Mouse (Mus musculus): ENCODE measurements around the gene Actr2. TPM values are rescaled to one million over a fixed set of nuclear protein-coding genes. Genes with fewer than 3 reads are reported as not detected.

Gene Actr2
- polyA plus RNA-seq, 1 experiment from 2014 or later = 173 TPM

DNA sequence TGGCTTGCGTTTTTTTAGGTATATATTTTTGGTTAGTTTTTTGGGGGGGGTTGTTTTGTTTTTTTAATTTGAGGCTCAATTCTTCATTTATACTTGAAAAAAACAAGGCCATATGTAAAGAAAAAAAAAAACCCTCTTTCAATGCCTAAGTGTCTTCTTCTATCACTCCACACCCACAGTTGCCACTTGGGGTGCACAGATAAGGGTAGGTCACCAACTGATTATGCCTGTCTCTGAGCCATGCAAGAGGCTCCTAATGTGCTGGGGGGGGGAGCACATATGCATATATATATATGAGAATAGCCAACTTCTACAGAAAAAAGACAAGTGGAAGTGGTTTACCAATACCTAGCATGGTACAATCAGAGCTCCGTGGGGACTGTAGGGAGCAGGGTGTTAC lies 90.3 kb downstream of the Actr2 start:
- Histone ChIP-seq H3K4me3 (no peak overlapping the region), H3K27me3 (replicated peaks) (no peaks in the 10 kb centered on the region), H3K27ac (no peak overlapping the region), H3K9me3 (peaks cover 25% of the 10 kb centered on the region), H3K4me1 (no peaks in the 10 kb centered on the region), H3K9ac (no peak overlapping the region), H3K36me3 (replicated peaks) (peaks cover 41% of the 10 kb centered on the region), H3K4me2 (no peak overlapping the region)
- 78% methylated on average over 2 of the region's 2 CpGs for WGBS
- ATAC-seq (replicated peaks) = no peak

- Histone ChIP-seq H3K9me3 (peaks cover 25% of the 10 kb centered on the region), H3K36me3 (replicated peaks) (peaks cover 46% of the 10 kb centered on the region), H3K9ac (no peak overlapping the region), H3K4me1 (no peaks in the 10 kb centered on the region), H3K4me2 (no peak overlapping the region), H3K4me3 (no peak overlapping the region), H3K27me3 (replicated peaks) (no peaks in the 10 kb centered on the region), H3K27ac (no peak overlapping the region)
- WGBS = 98% methylated on average over 35 of the region's 35 CpGs
- no peak for ATAC-seq (replicated peaks)
Observed at GRCm38 (mm10) chr11:20020720-20021119, 92.0 kb downstream of the Actr2 start.

DNA sequence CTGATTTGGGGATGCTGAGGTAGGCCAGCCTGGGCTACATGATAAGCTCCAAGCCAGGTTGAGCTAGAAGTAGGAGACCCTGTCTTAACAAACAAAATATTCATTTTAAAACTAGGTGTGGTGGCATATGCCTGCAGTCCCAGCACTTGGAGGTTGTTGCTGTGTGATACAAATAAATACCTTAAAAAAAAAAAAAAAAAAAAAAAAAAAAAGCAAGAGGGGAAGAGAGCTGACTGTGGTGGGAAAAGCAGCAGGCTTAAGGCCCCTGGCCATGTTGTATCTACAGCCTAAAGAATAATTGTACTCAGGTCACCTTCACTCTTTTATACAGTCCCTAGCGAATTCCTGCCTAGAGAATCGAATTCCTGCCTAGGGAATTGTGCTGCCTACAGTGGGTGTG lies 93.8 kb downstream of the Actr2 start:
- H3K4me2 ChIP-seq = no peak overlapping the region
- H3K4me3 ChIP-seq = no peak overlapping the region
- H3K9ac ChIP-seq = no peak overlapping the region
- peaks cover 25% of the 10 kb centered on the region for H3K9me3 ChIP-seq
- H3K4me1 ChIP-seq = no peaks in the 10 kb centered on the region
- no peaks in the 10 kb centered on the region for H3K27me3 ChIP-seq (replicated peaks)
- H3K36me3 ChIP-seq (replicated peaks) = peaks cover 46% of the 10 kb centered on the region
- no peak overlapping the region for H3K27ac ChIP-seq
- WGBS = 94% methylated on average over 2 of the region's 2 CpGs
- no peak for ATAC-seq (replicated peaks)

- peaks cover 46% of the 10 kb centered on the region for H3K36me3 ChIP-seq (replicated peaks)
- H3K9ac ChIP-seq = no peak overlapping the region
- H3K4me1 ChIP-seq = no peaks in the 10 kb centered on the region
- 96% methylated on average over 13 of the region's 13 CpGs for WGBS
- H3K27me3 ChIP-seq (replicated peaks) = no peaks in the 10 kb centered on the region
- H3K9me3 ChIP-seq = peaks cover 25% of the 10 kb centered on the region
- H3K4me3 ChIP-seq = no peak overlapping the region
- ATAC-seq (replicated peaks) = no peak
- no peak overlapping the region for H3K4me2 ChIP-seq
- no peak overlapping the region for H3K27ac ChIP-seq
Observed at GRCm38 (mm10) chr11:20017937-20018336, 94.8 kb downstream of the Actr2 start.

DNA sequence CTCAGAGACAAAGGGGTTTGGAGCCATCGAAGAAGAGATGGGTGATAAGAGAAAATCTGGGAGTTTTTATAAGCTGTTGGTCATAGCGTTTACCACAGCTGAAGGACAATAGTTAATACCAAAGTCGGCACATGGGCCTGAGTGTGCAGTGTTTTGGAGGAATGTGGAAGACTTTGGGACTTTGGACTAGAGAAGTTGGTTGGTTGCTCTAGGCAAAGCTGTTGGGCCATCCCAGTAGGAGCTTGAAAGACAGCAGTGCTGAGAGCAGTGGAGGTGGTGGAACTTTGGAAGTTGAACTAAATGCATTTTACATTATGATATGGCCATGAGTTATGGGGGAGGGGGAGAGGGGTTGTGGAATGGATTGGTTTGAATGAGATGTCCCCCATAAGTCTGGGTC lies 99.3 kb downstream of the Actr2 start:
- Histone ChIP-seq H3K27me3 (replicated peaks) (no peaks in the 10 kb centered on the region), H3K9me3 (no peaks in the 10 kb centered on the region), H3K27ac (no peak overlapping the region), H3K9ac (no peak overlapping the region), H3K4me2 (no peak overlapping the region), H3K4me1 (no peaks in the 10 kb centered on the region), H3K36me3 (replicated peaks) (peaks cover 11% of the 10 kb centered on the region), H3K4me3 (no peak overlapping the region)
- no peak for ATAC-seq (replicated peaks)
- WGBS = 94% methylated on average over 3 of the region's 3 CpGs

Other genes with a start within 250 kb of the Actr2 start
- gene Spred2, start 188.5 kb downstream of the Actr2 start, polyA plus RNA-seq (2015; fragmentation: Nextera tagmentation; extraction: Ambion mirVana) = 6.1 and 6.2 TPM in 2 replicates
- gene Rab1a, start 88.5 kb upstream of the Actr2 start, polyA plus RNA-seq (2015; fragmentation: Nextera tagmentation; extraction: Ambion mirVana) = 272 and 286 TPM in 2 replicates
- gene Cep68, start 136.5 kb upstream of the Actr2 start, polyA plus RNA-seq (2015; fragmentation: Nextera tagmentation; extraction: Ambion mirVana) = 29.3 and 29.4 TPM in 2 replicates
- gene Slc1a4, start 219.8 kb upstream of the Actr2 start, polyA plus RNA-seq (2015; fragmentation: Nextera tagmentation; extraction: Ambion mirVana) = 60.0 and 61.7 TPM in 2 replicates

Data from midbrain, embryonic 15.5 days (tissue).